In genomic region chr12:112617898-112618380, GRCm38 (mm10) we compare ENCODE assay signal across 9 mouse cellular contexts. TPM values are rescaled to one million over a fixed set of nuclear protein-coding genes. Genes with fewer than 3 reads are reported as not detected.
A peak's percentile ranks its signal among the peaks of the same experiment; 100 is the strongest.
DNase-seq lines count a peak whose midpoint lies in the region; ATAC-seq and TF ChIP-seq lines count a peak whose summit lies in the region.
"Had no signal": no experiment of that assay in that cellular context is flagged by ENCODE, and none has a peak within 500 bp of the region (broad histone marks: within the 10 kb centered on the region; RNA-seq: fewer than 3 reads in every experiment).

No protein-coding gene starts in this region.

- no peak overlapping the region for H3K4me3 ChIP-seq in embryonic fibroblast, embryonic 13.5 days (ENCODE audit: insufficient read depth, low read length)
- H3K4me3 ChIP-seq in heart, embryonic 14.5 days (ENCODE audit: control insufficient read depth in 1 of 2, insufficient read depth in 1 of 2, low read depth in 1 of 2, low read length in 2 of 2), result no peak overlapping the region
- no peak overlapping the region for H3K4me3 ChIP-seq in liver, embryonic 13.5 days (replicated peaks)
- no peak overlapping the region for H3K4me3 ChIP-seq in stomach, postnatal 0 days (ENCODE audit: low read depth, low read length)
- H3K4me3 ChIP-seq: erythroblast, embryonic 14.5 days had no signal

- TF ChIP-seq CTCF in embryonic fibroblast, embryonic 13.5 days (IDR thresholded peaks at IDR 0.05; ENCODE audit: borderline replicate concordance, insufficient read depth, low read length), result peak; percentile 79; the same call in 1 of the 2 replicates
- TF ChIP-seq CTCF in stomach, postnatal 0 days (IDR thresholded peaks at IDR 0.05; ENCODE audit: low read depth), result peak; percentile 86

- no peak overlapping the region for H3K27ac ChIP-seq in embryonic fibroblast, embryonic 13.5 days (ENCODE audit: insufficient read depth, low read length)
- H3K27ac ChIP-seq in heart, embryonic 14.5 days (replicated peaks in 1 of 2; ENCODE audit: control insufficient read depth in 1 of 2, insufficient read depth in 1 of 2, low read depth in 2 of 2, low read length in 2 of 2), result peak overlapping the region; percentile 72 to 98
- peak overlapping the region; percentile 54; the same call in 1 of the 2 replicates for H3K27ac ChIP-seq in liver, embryonic 13.5 days
- no peak overlapping the region for H3K27ac ChIP-seq in stomach, postnatal 0 days (replicated peaks)

- H3K9me3 ChIP-seq in heart, embryonic 14.5 days (ENCODE audit: control insufficient read depth, low read length), result no peaks in the 10 kb centered on the region
- H3K9me3 ChIP-seq in liver, embryonic 13.5 days (replicated peaks), result no peaks in the 10 kb centered on the region
- no peaks in the 10 kb centered on the region for H3K9me3 ChIP-seq in stomach, postnatal 0 days (ENCODE audit: control insufficient read depth, low read length)

- H3K4me2 ChIP-seq in heart, embryonic 14.5 days (ENCODE audit: low read length), result peak overlapping the region; percentile 83
- H3K4me2 ChIP-seq in liver, embryonic 13.5 days, result no peak overlapping the region
- H3K4me2 ChIP-seq in stomach, postnatal 0 days (replicated peaks; ENCODE audit: low read depth), result no peak overlapping the region

- no peak for TF ChIP-seq POLR2A in embryonic fibroblast, embryonic 13.5 days (IDR thresholded peaks at IDR 0.05; ENCODE audit: low read depth, low read length)

- peak overlapping the region; percentile 55 for H3K9ac ChIP-seq in heart, embryonic 14.5 days (ENCODE audit: low read length)
- H3K9ac ChIP-seq in liver, embryonic 13.5 days, result no peak overlapping the region
- H3K9ac ChIP-seq in stomach, postnatal 0 days (ENCODE audit: low read length), result no peak overlapping the region

- TF ChIP-seq EP300 in stomach, postnatal 0 days (optimal IDR thresholded peaks at IDR 0.05), result no peak

- peak; percentile 92 for DNase-seq in 416B (ENCODE audit: low read depth)
- DNase-seq in T-cell, adult 2 months (ENCODE audit: low spot score), result peak; percentile 74
- peak; percentile 71 for DNase-seq in kidney, postnatal 14 days
- DNase-seq in liver, embryonic 13.5 days, result peak; percentile 54
- peak; percentile 85 for DNase-seq in naive thymus-derived CD4-positive, alpha-beta T cell, adult 2 months (ENCODE audit: low read depth)
- DNase-seq in stomach, postnatal 0 days (ENCODE audit: low spot score), result peak; percentile 70

- peaks cover 19% of the 10 kb centered on the region for H3K4me1 ChIP-seq in embryonic fibroblast, embryonic 13.5 days (ENCODE audit: control insufficient read depth, insufficient read depth, low read length)
- peaks cover 39 to 55% of the 10 kb centered on the region in 2 experiments for H3K4me1 ChIP-seq in heart, embryonic 14.5 days (ENCODE audit: control insufficient read depth in 2 of 2, insufficient read depth in 2 of 2, low read length in 2 of 2)
- H3K4me1 ChIP-seq in liver, embryonic 13.5 days (replicated peaks), result peaks cover 57% of the 10 kb centered on the region
- no peaks in the 10 kb centered on the region; the same call in 1 of the 2 replicates for H3K4me1 ChIP-seq in stomach, postnatal 0 days (replicated peaks; ENCODE audit: control insufficient read depth, insufficient read depth)

- 4% methylated on average over 8 of the region's 8 CpGs for WGBS in heart, embryonic 14.5 days
- 5% methylated on average over 8 of the region's 8 CpGs for WGBS in liver, embryonic 13.5 days (ENCODE audit: insufficient replicate concordance)
- 17% methylated on average over 8 of the region's 8 CpGs for WGBS in stomach, postnatal 0 days

- H3K27me3 ChIP-seq in heart, embryonic 14.5 days (ENCODE audit: control insufficient read depth, insufficient read depth, low read length), result 0 out of 2 replicates have a peak, but pooled peaks cover 7% of the 10 kb centered on the region
- peaks cover 35% of the 10 kb centered on the region for H3K27me3 ChIP-seq in liver, embryonic 13.5 days
- H3K27me3 ChIP-seq in stomach, postnatal 0 days (ENCODE audit: control insufficient read depth, insufficient read depth, low read length), result no peaks in the 10 kb centered on the region

- ATAC-seq in heart, embryonic 14.5 days (ENCODE audit: insufficient number of reproducible peaks, insufficient read depth, low FRiP score, low read depth), result peak; percentile 87
- peak; percentile 55 for ATAC-seq in liver, embryonic 13.5 days (ENCODE audit: low read depth)
- peak; percentile 51; the same call in 1 of the 2 replicates for ATAC-seq in stomach, postnatal 0 days (ENCODE audit: low FRiP score, low TSS enrichment)

- peaks cover 4% of the 10 kb centered on the region; the same call in 1 of the 2 replicates for H3K36me3 ChIP-seq in heart, embryonic 14.5 days (ENCODE audit: control insufficient read depth, insufficient read depth, low read length)
- no peaks in the 10 kb centered on the region; the same call in 1 of the 2 replicates for H3K36me3 ChIP-seq in liver, embryonic 13.5 days
- no peaks in the 10 kb centered on the region for H3K36me3 ChIP-seq in stomach, postnatal 0 days (ENCODE audit: control insufficient read depth, insufficient read depth, low read length)

RNA-seq across cellular contexts. Expression of gene Adssl1, which starts 1.9 kb away (rescaled TPM):
- polyA plus RNA-seq in embryonic fibroblast, embryonic 13.5 days (2011; ENCODE audit: insufficient read length, low read depth, missing spikeins), result 2.2 and 4.8 TPM in 2 replicates
- 88.3 and 89.7 TPM in 2 replicates for polyA plus RNA-seq in heart, embryonic 14.5 days (2014; fragmentation: Nextera tagmentation; extraction: Ambion mirVana)
- polyA plus RNA-seq in liver, embryonic 13.5 days (2015; fragmentation: Nextera tagmentation; extraction: Ambion mirVana), result 6.7 and 7.5 TPM in 2 replicates
- 4.7 and 6.4 TPM in 2 replicates for polyA plus RNA-seq in stomach, postnatal 0 days (2015; fragmentation: Nextera tagmentation; extraction: Ambion mirVana)

RNA-seq across cellular contexts. Expression of gene Siva1, which starts 26.5 kb away (rescaled TPM):
- polyA plus RNA-seq in embryonic fibroblast, embryonic 13.5 days (2011; ENCODE audit: insufficient read length, low read depth, missing spikeins), result 89.1 and 93.5 TPM in 2 replicates
- polyA plus RNA-seq in heart, embryonic 14.5 days (2014; fragmentation: Nextera tagmentation; extraction: Ambion mirVana), result 136 and 153 TPM in 2 replicates
- polyA plus RNA-seq in liver, embryonic 13.5 days (2015; fragmentation: Nextera tagmentation; extraction: Ambion mirVana), result 120 and 148 TPM in 2 replicates
- 91.5 and 97.1 TPM in 2 replicates for polyA plus RNA-seq in stomach, postnatal 0 days (2015; fragmentation: Nextera tagmentation; extraction: Ambion mirVana)

RNA-seq across cellular contexts. Expression of gene Inf2, which starts 29.4 kb away (rescaled TPM):
- 67.6 and 103 TPM in 2 replicates for polyA plus RNA-seq in embryonic fibroblast, embryonic 13.5 days (2011; ENCODE audit: insufficient read length, low read depth, missing spikeins)
- 2.9 and 3.6 TPM in 2 replicates for polyA plus RNA-seq in heart, embryonic 14.5 days (2014; fragmentation: Nextera tagmentation; extraction: Ambion mirVana)
- polyA plus RNA-seq in liver, embryonic 13.5 days (2015; fragmentation: Nextera tagmentation; extraction: Ambion mirVana), result 1.4 and 2.1 TPM in 2 replicates
- polyA plus RNA-seq in stomach, postnatal 0 days (2015; fragmentation: Nextera tagmentation; extraction: Ambion mirVana), result 1.5 and 2.0 TPM in 2 replicates

RNA-seq across cellular contexts. Expression of gene Akt1, which starts 56.7 kb away (rescaled TPM):
- polyA plus RNA-seq in embryonic fibroblast, embryonic 13.5 days (2011; ENCODE audit: insufficient read length, low read depth, missing spikeins), result 227 and 248 TPM in 2 replicates
- polyA plus RNA-seq in heart, embryonic 14.5 days (2014; fragmentation: Nextera tagmentation; extraction: Ambion mirVana), result 163 and 182 TPM in 2 replicates
- 13.8 and 17.9 TPM in 2 replicates for polyA plus RNA-seq in liver, embryonic 13.5 days (2015; fragmentation: Nextera tagmentation; extraction: Ambion mirVana)
- polyA plus RNA-seq in stomach, postnatal 0 days (2015; fragmentation: Nextera tagmentation; extraction: Ambion mirVana), result 84.5 and 98.2 TPM in 2 replicates

Comparison
In these comparisons a context has a peak if more than half of its experiments do, and no peak if none do; other contexts are left out.
1. H3K27ac ChIP-seq: peak in heart, embryonic 14.5 days (2 of 2) and liver, embryonic 13.5 days (single experiment); none in embryonic fibroblast, embryonic 13.5 days (single experiment) and stomach, postnatal 0 days (single experiment).
2. RNA of gene Adssl1, which starts 1.9 kb away (polyA plus RNA-seq): 88.3 to 89.7 TPM in heart, embryonic 14.5 days; 6.7 to 7.5 TPM in liver, embryonic 13.5 days, 4.7 to 6.4 TPM in stomach, postnatal 0 days and 2.2 to 4.8 TPM in embryonic fibroblast, embryonic 13.5 days; every median in the first group is over 10 times any median in the second.
3. RNA of gene Inf2, which starts 29.4 kb away (polyA plus RNA-seq): 67.6 to 103 TPM in embryonic fibroblast, embryonic 13.5 days; 2.9 to 3.6 TPM in heart, embryonic 14.5 days, 1.4 to 2.1 TPM in liver, embryonic 13.5 days and 1.5 to 2.0 TPM in stomach, postnatal 0 days; every median in the first group is over 10 times any median in the second.
4. Peak in every context shown above with its lines, with median percentiles within 50 percentile points of each other: DNase-seq and ATAC-seq.